In the genomic region with DNA sequence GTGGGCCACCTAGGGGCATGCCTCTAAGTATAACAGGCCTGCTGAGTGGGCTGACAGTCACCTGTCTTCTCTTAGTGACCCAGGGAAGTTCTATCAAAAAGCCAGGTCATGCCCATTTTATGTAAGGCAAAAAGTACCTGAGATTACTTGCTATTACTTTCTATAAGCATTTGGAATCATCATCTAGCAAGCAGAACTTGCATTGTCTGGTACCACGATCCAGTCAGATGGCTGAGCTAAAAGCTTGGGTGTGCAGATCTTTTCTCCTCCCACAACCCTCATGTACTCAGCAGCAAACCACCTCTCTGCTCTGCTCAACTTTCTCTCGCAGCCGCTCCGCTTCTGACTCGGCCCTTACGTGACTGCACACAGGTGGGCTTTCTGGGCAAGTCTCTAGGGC, we compare ENCODE assay signal across 7 mouse cellular contexts. TPM values are rescaled to one million over a fixed set of nuclear protein-coding genes. Genes with fewer than 3 reads are reported as not detected.
DNase-seq lines count a peak whose midpoint lies in the region; ATAC-seq and TF ChIP-seq lines count a peak whose summit lies in the region.
"Not testable (repeated sequence)": the region's sequence is repeated elsewhere in the genome, so short reads cannot be mapped to it uniquely, and the experiment has no call there.

No protein-coding gene starts in this region.

- H3K4me3 ChIP-seq in forebrain, embryonic 11.5 days (ENCODE audit: low read depth, low read length); left cerebral cortex, adult 2 months: not testable (repeated sequence)

- TF ChIP-seq CTCF in left cerebral cortex, adult 2 months (IDR thresholded peaks at IDR 0.05): not testable (repeated sequence)

- not testable (repeated sequence) for ATAC-seq in forebrain, embryonic 11.5 days (replicated peaks; ENCODE audit: low FRiP score)

- not testable (repeated sequence) for H3K36me3 ChIP-seq in forebrain, embryonic 11.5 days (ENCODE audit: control insufficient read depth, insufficient read depth, low read length)

- H3K4me1 ChIP-seq in forebrain, embryonic 11.5 days (replicated peaks; ENCODE audit: control insufficient read depth, insufficient read depth, low read length): not testable (repeated sequence)

- H3K9me3 ChIP-seq in forebrain, embryonic 11.5 days (ENCODE audit: control insufficient read depth, low read length): not testable (repeated sequence)

- not testable (repeated sequence) for H3K27me3 ChIP-seq in forebrain, embryonic 11.5 days (ENCODE audit: control insufficient read depth, insufficient read depth, low read length)

- intact Hi-C loops in left cerebral cortex, adult 2 months (cut with DNase I): not testable (repeated sequence)

- 95% methylated on average over 6 of the region's 6 CpGs for WGBS in forebrain, embryonic 11.5 days

- H3K27ac ChIP-seq in forebrain, embryonic 11.5 days (ENCODE audit: low read depth, low read length); left cerebral cortex, adult 2 months: not testable (repeated sequence)

- H3K9ac ChIP-seq in forebrain, embryonic 11.5 days (ENCODE audit: low read length): not testable (repeated sequence)

- peak; percentile 58 for DNase-seq in A20 (ENCODE audit: low read depth, low spot score)
- peak; percentile 50 for DNase-seq in Muller cell, postnatal 12 days (ENCODE audit: inconsistent ontology term)
- peak; percentile 43 for DNase-seq in forebrain, embryonic 11.5 days (ENCODE audit: low spot score)
- DNase-seq in induced T-regulatory cell, adult 2 months (ENCODE audit: low read depth): peak; percentile 34
- DNase-seq in left cerebral cortex, adult 2 months (ENCODE audit: extremely low spot score in 1 of 2, low spot score in 2 of 2): peak; percentile 30 to 36
- DNase-seq in spleen, postnatal 36 days (ENCODE audit: low spot score in 2 of 2): peak; percentile 39 to 46
- DNase-seq in thymus, postnatal 14 days: peak; percentile 23

- not testable (repeated sequence) for H3K4me2 ChIP-seq in forebrain, embryonic 11.5 days (ENCODE audit: low read depth, low read length, severe bottlenecking)

RNA-seq across cellular contexts. Expression of a gene that starts 35.3 kb away (rescaled TPM):
- polyA plus RNA-seq in forebrain, embryonic 11.5 days (2014; fragmentation: Nextera tagmentation; extraction: Ambion mirVana): 12.9 and 14.9 TPM in 2 replicates
- 10 to 100 TPM; 73.5 to 78.7 TPM for total RNA-seq in left cerebral cortex, adult 2 months (2021)

RNA-seq across cellular contexts. Expression of a gene that starts 44.2 kb away (rescaled TPM):
- 75.0 and 76.2 TPM in 2 replicates for polyA plus RNA-seq in forebrain, embryonic 11.5 days (2014; fragmentation: Nextera tagmentation; extraction: Ambion mirVana)
- total RNA-seq in left cerebral cortex, adult 2 months (2021): 10 to 100 TPM; 71.1 to 72.6 TPM
